Mouse (Mus musculus): Measurements from ENCODE around the gene Dnajc14.

DNA sequence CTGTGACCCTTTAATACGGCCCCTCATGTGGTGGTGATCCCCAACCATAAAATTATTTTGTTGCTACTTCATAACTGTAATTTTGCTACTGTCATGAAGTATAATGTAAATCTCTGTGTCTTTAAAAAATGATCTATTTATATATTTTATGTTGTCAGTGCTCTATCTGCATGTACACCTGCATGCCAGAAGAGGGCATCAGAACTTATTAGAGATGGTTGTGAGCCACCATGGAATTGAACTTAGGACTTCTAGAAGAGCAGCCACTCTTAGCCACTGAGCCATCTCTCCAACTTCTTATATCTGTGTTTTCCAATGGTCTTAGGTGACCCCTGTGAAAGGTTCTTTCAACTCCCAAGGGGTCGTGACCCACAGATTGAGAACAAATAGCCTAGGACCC lies 31.0 kb upstream of the Dnajc14 start:
- TF ChIP-seq CTCF (conservative IDR thresholded peaks at IDR 0.05; ENCODE audit: low read length) = peak; percentile 41
- TF ChIP-seq NANOG (IDR thresholded peaks at IDR 0.05; ENCODE audit: borderline replicate concordance, low read length) = no peak

Data from E14TG2a.4 (cell line).